Mouse (Mus musculus): ENCODE measurements around the gene Amacr. TPM values are rescaled to one million over a fixed set of nuclear protein-coding genes. Genes with fewer than 3 reads are reported as not detected.

Gene Amacr
- total and polyA plus RNA-seq, 2 experiments, result 66.4 to 119 TPM

DNA sequence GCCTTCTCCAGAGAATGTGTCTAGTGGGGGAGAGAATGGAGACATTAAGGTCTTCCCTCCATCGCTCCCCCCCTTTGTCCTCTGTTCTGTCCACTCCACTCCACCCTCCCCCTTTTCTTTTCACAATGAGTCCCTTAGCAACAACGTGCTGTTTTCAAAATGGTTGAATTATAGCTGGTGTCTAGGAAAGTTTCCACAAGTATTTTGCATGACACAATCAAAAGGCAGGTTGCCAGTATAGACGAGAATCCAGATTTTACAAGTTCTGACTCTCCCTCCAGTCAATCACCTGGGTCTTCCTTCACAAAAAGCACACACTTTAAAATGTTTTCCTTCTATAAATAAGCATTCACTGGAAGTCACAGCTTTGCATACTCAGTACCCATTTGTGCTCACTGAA, 24.9 kb upstream of the Amacr start:
- H3K36me3 ChIP-seq (ENCODE audit: control insufficient read depth, insufficient read depth, low read length), result no peaks in the 10 kb centered on the region
- H3K27ac ChIP-seq (replicated peaks; ENCODE audit: insufficient read depth, low read depth, low read length), result no peak overlapping the region
- 49% methylated on average over 3 of the region's 3 CpGs for WGBS
- no peak overlapping the region for H3K9ac ChIP-seq (ENCODE audit: low read depth, low read length)
- no peaks in the 10 kb centered on the region for H3K79me2 ChIP-seq (ENCODE audit: control insufficient read depth, insufficient read depth, low read length)
- TF ChIP-seq CTCF (IDR thresholded peaks at IDR 0.05; ENCODE audit: low read depth, low read length) (no peak), POLR2A (IDR thresholded peaks at IDR 0.05; ENCODE audit: extremely low read depth, insufficient read depth, low read length) (no peak)
- H3K4me1 ChIP-seq (ENCODE audit: control insufficient read depth, insufficient read depth, low read length), result peaks cover 34% of the 10 kb centered on the region
- peak; percentile 29 for DNase-seq (ENCODE audit: extremely low read depth, low read depth, low spot score)
- no peaks in the 10 kb centered on the region for H3K27me3 ChIP-seq (ENCODE audit: control insufficient read depth, insufficient read depth, low read length)
- no peak overlapping the region for H3K4me3 ChIP-seq (ENCODE audit: insufficient read depth, low read depth, low read length)

DNA sequence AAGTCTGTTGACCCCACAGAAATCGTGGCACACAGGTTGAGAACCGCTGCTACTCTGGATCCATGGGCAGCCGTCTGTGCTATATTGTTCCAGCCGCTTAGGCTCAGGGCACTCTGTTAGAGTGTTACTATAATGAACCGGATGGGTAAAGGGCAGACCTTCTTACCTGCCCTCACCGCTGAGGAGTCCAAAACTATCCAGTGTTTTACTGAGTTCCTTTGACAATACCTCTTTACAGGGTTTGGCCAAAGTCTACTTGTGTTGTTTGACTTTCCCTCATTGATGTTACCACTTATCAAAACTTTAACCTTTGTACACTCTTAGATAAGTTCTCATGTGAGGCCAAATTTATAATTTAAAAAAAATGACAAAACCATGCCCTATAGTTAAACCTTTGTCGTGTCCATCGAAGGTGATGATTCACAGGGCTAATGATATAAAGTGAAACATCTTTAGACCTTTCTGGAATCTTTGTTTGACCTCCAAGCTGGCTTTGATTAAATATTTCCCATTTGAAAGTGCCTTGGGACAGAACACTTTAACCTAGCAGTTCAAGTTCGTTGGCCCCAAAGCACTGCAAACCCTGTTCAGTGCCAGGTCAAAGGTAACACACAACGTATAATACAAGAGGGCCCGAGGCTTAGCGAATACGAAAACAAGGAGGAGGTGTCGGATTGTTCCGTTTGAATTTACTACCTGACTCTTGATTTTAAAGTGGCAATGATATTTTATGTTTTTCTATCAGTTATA, 22.1 kb upstream of the Amacr start:
- peak; percentile 98 for DNase-seq (ENCODE audit: extremely low read depth, low read depth, low spot score)
- H3K36me3 ChIP-seq (ENCODE audit: control insufficient read depth, insufficient read depth, low read length), result no peaks in the 10 kb centered on the region
- peak overlapping the region; percentile 45 for H3K9ac ChIP-seq (ENCODE audit: low read depth, low read length)
- no peaks in the 10 kb centered on the region for H3K79me2 ChIP-seq (ENCODE audit: control insufficient read depth, insufficient read depth, low read length)
- TF ChIP-seq CTCF (IDR thresholded peaks at IDR 0.05; ENCODE audit: low read depth, low read length) (no peak), POLR2A (IDR thresholded peaks at IDR 0.05; ENCODE audit: extremely low read depth, insufficient read depth, low read length) (no peak)
- H3K4me1 ChIP-seq (ENCODE audit: control insufficient read depth, insufficient read depth, low read length), result peaks cover 23% of the 10 kb centered on the region
- H3K27ac ChIP-seq (replicated peaks; ENCODE audit: insufficient read depth, low read depth, low read length), result peak overlapping the region; percentile 92
- 27% methylated on average over 15 of the region's 15 CpGs for WGBS
- no peaks in the 10 kb centered on the region for H3K27me3 ChIP-seq (ENCODE audit: control insufficient read depth, insufficient read depth, low read length)
- no peak overlapping the region; the same call in 1 of the 2 replicates for H3K4me3 ChIP-seq (ENCODE audit: insufficient read depth, low read depth, low read length)

GRCm38 (mm10) chr15:10960267-10960666, 21.3 kb upstream of the Amacr start:
- no peak for TF ChIP-seq CTCF (IDR thresholded peaks at IDR 0.05; ENCODE audit: low read depth, low read length)
- TF ChIP-seq POLR2A (IDR thresholded peaks at IDR 0.05; ENCODE audit: extremely low read depth, insufficient read depth, low read length), result no peak
- Histone ChIP-seq H3K27me3 (ENCODE audit: control insufficient read depth, insufficient read depth, low read length) (no peaks in the 10 kb centered on the region), H3K79me2 (ENCODE audit: control insufficient read depth, insufficient read depth, low read length) (no peaks in the 10 kb centered on the region), H3K36me3 (ENCODE audit: control insufficient read depth, insufficient read depth, low read length) (no peaks in the 10 kb centered on the region), H3K27ac (replicated peaks; ENCODE audit: insufficient read depth, low read depth, low read length) (peak overlapping the region; percentile 90), H3K4me3 (ENCODE audit: insufficient read depth, low read depth, low read length) (no peak overlapping the region), H3K4me1 (ENCODE audit: control insufficient read depth, insufficient read depth, low read length) (peaks cover 19% of the 10 kb centered on the region), H3K9ac (ENCODE audit: low read depth, low read length) (no peak overlapping the region)
- DNase-seq (ENCODE audit: extremely low read depth, low read depth, low spot score), result peak; percentile 60
- WGBS, result 60% methylated on average over 5 of the region's 5 CpGs

DNA sequence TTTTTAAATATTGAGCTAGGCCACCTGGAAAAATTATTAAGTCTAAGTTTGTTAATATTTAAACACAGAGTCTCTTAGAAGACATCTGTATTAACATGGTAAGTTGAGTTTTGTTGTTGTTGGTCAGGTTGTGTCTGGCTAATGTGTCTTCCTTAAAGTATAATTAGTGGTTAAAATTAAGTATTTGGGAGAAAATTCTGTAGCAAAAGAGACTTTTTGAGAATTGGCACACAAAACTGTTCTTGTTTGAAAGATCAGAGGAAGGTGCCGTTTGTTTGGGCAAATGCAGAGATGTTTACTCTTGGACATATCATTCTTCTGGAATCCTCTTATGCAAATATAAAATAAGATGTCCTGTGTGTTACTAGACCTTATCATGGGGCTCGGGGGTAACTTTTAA, 19.0 kb upstream of the Amacr start:
- Histone ChIP-seq H3K4me3 (ENCODE audit: insufficient read depth, low read depth, low read length) (no peak overlapping the region), H3K36me3 (ENCODE audit: control insufficient read depth, insufficient read depth, low read length) (no peaks in the 10 kb centered on the region), H3K79me2 (ENCODE audit: control insufficient read depth, insufficient read depth, low read length) (no peaks in the 10 kb centered on the region), H3K9ac (ENCODE audit: low read depth, low read length) (no peak overlapping the region), H3K27ac (replicated peaks; ENCODE audit: insufficient read depth, low read depth, low read length) (no peak overlapping the region), H3K4me1 (ENCODE audit: control insufficient read depth, insufficient read depth, low read length) (peaks cover 16% of the 10 kb centered on the region), H3K27me3 (ENCODE audit: control insufficient read depth, insufficient read depth, low read length) (no peaks in the 10 kb centered on the region)
- DNase-seq (ENCODE audit: extremely low read depth, low read depth, low spot score), result peak; percentile 61
- WGBS, result 21% methylated on average over 2 of the region's 2 CpGs
- TF ChIP-seq POLR2A (IDR thresholded peaks at IDR 0.05; ENCODE audit: extremely low read depth, insufficient read depth, low read length), result no peak
- no peak for TF ChIP-seq CTCF (IDR thresholded peaks at IDR 0.05; ENCODE audit: low read depth, low read length)

DNA sequence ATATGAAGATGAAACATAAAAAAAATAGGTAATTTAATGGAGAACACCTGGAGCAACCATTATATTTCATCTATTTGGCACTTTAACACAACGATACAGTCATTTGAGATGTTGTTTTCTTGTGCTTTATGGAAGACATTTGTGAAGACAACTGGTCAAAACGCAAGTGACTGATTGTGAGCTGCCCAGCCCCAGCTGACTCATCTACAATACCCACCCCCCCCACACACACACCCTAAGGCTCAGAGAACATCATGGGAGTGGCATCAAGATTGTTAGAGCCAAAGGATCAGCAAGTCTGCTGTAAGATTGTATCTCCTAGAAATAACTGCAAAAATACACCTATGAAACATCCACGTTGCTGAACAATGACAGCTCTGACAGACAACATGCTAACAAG, 12.1 kb upstream of the Amacr start:
- H3K27ac ChIP-seq (replicated peaks; ENCODE audit: insufficient read depth, low read depth, low read length), result no peak overlapping the region
- no peak for DNase-seq (ENCODE audit: extremely low read depth, low read depth, low spot score)
- no peaks in the 10 kb centered on the region for H3K4me1 ChIP-seq (ENCODE audit: control insufficient read depth, insufficient read depth, low read length)
- WGBS, result 86% methylated on average over 3 of the region's 3 CpGs
- H3K27me3 ChIP-seq (ENCODE audit: control insufficient read depth, insufficient read depth, low read length), result no peaks in the 10 kb centered on the region
- H3K4me3 ChIP-seq (ENCODE audit: insufficient read depth, low read depth, low read length), result no peak overlapping the region
- H3K79me2 ChIP-seq (ENCODE audit: control insufficient read depth, insufficient read depth, low read length), result no peaks in the 10 kb centered on the region
- H3K9ac ChIP-seq (ENCODE audit: low read depth, low read length), result no peak overlapping the region
- TF ChIP-seq CTCF (IDR thresholded peaks at IDR 0.05; ENCODE audit: low read depth, low read length), result no peak
- no peak for TF ChIP-seq POLR2A (IDR thresholded peaks at IDR 0.05; ENCODE audit: extremely low read depth, insufficient read depth, low read length)
- H3K36me3 ChIP-seq (ENCODE audit: control insufficient read depth, insufficient read depth, low read length), result no peaks in the 10 kb centered on the region

GRCm38 (mm10) chr15:10970777-10971176, 10.8 kb upstream of the Amacr start:
- 80% methylated on average over 5 of the region's 5 CpGs for WGBS
- no peak for TF ChIP-seq CTCF (IDR thresholded peaks at IDR 0.05; ENCODE audit: low read depth, low read length)
- no peak for TF ChIP-seq POLR2A (IDR thresholded peaks at IDR 0.05; ENCODE audit: extremely low read depth, insufficient read depth, low read length)

More at GRCm38 (mm10) chr15:10970777-10971176, 10.8 kb upstream of the Amacr start:
- Histone ChIP-seq H3K27ac (replicated peaks; ENCODE audit: insufficient read depth, low read depth, low read length) (no peak overlapping the region), H3K27me3 (ENCODE audit: control insufficient read depth, insufficient read depth, low read length) (no peaks in the 10 kb centered on the region), H3K9ac (ENCODE audit: low read depth, low read length) (no peak overlapping the region), H3K36me3 (ENCODE audit: control insufficient read depth, insufficient read depth, low read length) (no peaks in the 10 kb centered on the region), H3K79me2 (ENCODE audit: control insufficient read depth, insufficient read depth, low read length) (no peaks in the 10 kb centered on the region), H3K4me1 (ENCODE audit: control insufficient read depth, insufficient read depth, low read length) (no peaks in the 10 kb centered on the region), H3K4me3 (ENCODE audit: insufficient read depth, low read depth, low read length) (no peak overlapping the region)
- DNase-seq (ENCODE audit: extremely low read depth, low read depth, low spot score), result no peak
